Mouse (Mus musculus) urinary bladder, postnatal 4 days (tissue): Measurements from ENCODE around the gene Prdm12.
A peak's percentile ranks its signal among the peaks of the same experiment; 100 is the strongest.
"Not testable (repeated sequence)": the region's sequence is repeated elsewhere in the genome, so short reads cannot be mapped to it uniquely, and the experiment has no call there.

Experiments
- DNase-seq, 2 experiments: peaks; one replicate each; pipeline ENCODE4 v3.0.0; 2021 to 2022; ENCODE audit warnings: low spot score in 2 of 2

Gene Prdm12

GRCm38 (mm10) chr2:31641929-31642328 lies 2.1 kb downstream of the Prdm12 start:
- DNase-seq = no peak

GRCm38 (mm10) chr2:31653971-31654853 lies 14.4 kb downstream of the Prdm12 start:
- no peak for DNase-seq

DNA sequence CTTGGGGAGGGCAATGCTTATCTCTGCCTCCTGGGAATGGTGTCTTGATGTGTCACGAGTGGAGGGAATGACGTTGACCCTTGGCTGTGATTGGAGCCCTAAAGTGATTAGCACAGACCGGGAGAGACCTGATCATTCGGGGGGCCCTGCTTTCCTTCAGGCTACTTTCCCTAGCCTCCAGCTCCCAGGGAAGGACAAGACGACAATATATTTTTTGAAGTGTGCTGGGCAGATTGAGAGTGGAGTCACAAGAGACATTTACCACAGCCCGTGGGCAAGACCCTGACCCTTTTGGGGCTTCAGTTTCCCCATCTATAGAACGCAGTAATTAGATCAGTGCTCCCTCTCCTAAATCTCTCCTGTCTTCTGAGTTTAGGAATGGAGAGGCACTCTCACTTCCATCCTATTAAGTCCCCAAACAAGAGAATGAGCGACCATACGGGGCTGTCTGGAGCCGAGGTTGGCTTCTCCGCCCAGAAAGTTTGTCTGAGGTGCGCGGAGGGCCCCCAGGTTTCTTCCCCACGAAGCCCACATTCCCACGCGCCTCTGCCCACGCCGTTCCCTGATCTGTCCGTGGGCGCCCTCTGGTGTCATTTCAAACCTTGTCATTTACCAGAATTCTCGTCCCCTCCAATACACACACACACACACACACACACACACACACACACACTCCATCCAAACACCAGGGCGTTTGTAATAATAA lies 15.2 kb downstream of the Prdm12 start:
- no peak for DNase-seq

- DNase-seq = no peak
Observed at GRCm38 (mm10) chr2:31656374-31656773, 16.5 kb downstream of the Prdm12 start.

- DNase-seq = no peak
Observed at GRCm38 (mm10) chr2:31662939-31663803, 23.3 kb downstream of the Prdm12 start.

GRCm38 (mm10) chr2:31663804-31664180 lies 24.0 kb downstream of the Prdm12 start:
- no peak for DNase-seq

- no peak for DNase-seq
Observed at GRCm38 (mm10) chr2:31667332-31667731, 27.5 kb downstream of the Prdm12 start.

DNA sequence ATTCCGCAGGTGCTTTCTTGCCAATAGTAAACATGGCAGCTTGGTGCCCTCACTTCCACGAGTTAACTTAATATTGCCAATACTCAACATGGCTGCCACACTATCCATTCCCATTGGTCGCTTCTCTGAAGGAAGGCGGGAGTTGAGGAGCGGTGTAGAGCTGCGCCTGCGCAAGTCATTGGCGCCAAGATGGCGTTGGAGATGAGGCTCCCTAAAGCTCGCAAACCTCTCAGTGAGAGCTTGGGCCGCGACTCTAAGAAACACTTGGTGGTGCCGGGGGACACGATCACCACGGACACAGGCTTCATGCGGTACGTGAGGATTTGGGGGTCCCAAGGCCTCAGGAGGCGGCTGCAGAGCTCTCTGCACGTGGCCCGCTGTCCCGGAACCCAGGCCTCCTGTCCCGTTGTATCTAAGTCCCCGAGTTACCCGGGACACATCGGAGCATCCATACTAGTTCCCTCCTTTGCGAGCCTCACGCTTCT lies 30.8 kb downstream of the Prdm12 start, which contains the start of gene Exosc2:
Gene Exosc2 (plus strand): TSS at position 165 of the 485 bp plus-strand sequence.
- DNase-seq = peak; percentile 88 to 91

DNA sequence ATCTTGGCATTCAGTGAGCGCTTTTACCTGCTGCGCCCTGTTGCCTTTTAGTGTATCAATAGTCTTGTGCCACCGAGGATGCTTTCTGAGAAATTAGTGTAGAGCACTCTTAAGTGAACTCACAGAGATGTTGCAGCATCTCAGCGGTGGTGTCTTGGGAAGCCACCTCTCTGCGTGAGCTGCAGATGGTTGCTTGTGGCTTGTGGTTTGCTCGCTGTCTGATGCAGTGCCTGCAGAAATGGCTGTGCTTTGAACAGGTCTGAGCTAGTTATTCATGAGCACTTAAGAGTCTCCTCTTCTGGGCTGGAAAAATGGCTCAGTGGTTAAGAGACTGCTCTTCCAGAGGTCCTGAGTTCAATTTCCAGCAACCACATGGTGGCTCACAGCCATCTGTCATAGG lies 38.8 kb downstream of the Prdm12 start:
- DNase-seq = no peak

DNA sequence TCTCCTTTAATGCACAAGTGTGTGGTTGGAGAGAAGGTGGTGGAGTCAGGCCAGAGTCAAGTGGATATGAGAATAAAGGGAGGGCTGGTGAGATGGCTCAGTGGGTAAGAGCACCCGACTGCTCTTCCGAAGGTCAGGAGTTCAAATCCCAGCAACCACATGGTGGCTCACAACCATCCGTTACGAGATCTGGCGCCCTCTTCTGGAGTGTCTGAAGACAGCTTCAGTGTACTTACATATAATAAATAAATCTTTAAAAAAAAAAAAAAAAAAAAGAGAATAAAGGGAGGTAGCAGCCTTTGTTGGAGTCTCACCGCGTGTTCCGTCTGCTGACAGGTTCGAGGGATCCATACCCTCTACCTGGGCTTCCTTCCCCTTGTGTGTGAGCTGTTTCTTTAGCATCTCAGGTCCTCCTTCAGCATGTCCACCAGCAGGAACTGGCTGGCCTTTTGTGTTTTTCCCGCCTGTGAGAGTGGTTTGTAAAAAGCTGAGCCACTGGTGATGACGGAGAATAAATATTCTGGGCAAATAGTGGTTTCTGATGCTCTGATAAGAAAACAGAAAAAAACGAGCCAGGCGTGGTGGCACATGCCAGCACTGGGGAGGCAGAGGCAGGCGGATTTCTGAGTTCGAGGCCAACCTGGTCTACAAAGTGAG lies 41.3 kb downstream of the Prdm12 start:
- not testable (repeated sequence) for DNase-seq

GRCm38 (mm10) chr2:31681731-31682235 lies 41.9 kb downstream of the Prdm12 start:
- DNase-seq = no peak

GRCm38 (mm10) chr2:31683666-31684065 lies 43.8 kb downstream of the Prdm12 start:
- DNase-seq = no peak

- DNase-seq = peak; percentile 94
Observed at GRCm38 (mm10) chr2:31688074-31688925, 48.5 kb downstream of the Prdm12 start, which contains the start of gene Abl1. Abl1 (plus strand) TSS chr2:31688376.

DNA sequence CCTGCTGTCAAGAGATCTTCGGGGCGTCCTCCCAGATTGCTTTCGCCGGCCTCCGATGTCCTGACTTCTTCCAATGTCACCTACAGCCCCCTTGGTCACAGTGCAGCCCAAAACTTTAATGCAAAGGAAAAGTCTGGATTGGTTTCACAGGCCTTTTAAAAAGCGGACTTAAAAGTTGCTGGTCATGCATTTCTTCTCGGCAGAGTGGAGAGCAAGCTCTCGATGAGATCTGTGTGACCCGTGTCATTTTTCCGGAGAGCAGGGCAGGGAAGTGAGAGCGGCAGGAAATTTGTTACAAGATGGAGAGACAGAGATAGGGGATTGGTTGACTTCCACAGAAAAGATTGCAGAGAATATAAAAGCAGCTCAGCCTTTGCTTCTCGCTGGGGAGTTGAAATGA lies 49.2 kb downstream of the Prdm12 start:
- DNase-seq = no peak

- DNase-seq = no peak
Observed at GRCm38 (mm10) chr2:31690063-31690462, 50.2 kb downstream of the Prdm12 start.

GRCm38 (mm10) chr2:31698209-31698608 lies 58.4 kb downstream of the Prdm12 start:
- DNase-seq = no peak

GRCm38 (mm10) chr2:31700545-31701446 lies 61.0 kb downstream of the Prdm12 start:
- no peak for DNase-seq

GRCm38 (mm10) chr2:31703226-31703625 lies 63.4 kb downstream of the Prdm12 start:
- no peak for DNase-seq
